Mouse (Mus musculus) bone marrow, adult 2 months (tissue): ENCODE results near the gene Akt1.

ENCODE experiments used
- CTCF ChIP-seq: fragments of 200-500 bp; IDR thresholded peaks from 2 replicates; pipeline ENCODE4 v1.5.1; 2011; ENCODE audit warnings: low read length, control low read depth; ENCODE audit not compliant: control insufficient read depth, insufficient read depth
- POLR2A ChIP-seq: fragments of 200-500 bp; IDR thresholded peaks from 2 replicates; pipeline ENCODE4 v1.6.1; 2011; ENCODE audit warnings: low read depth, mild to moderate bottlenecking, control low read depth, low read length, borderline replicate concordance; ENCODE audit not compliant: control insufficient read depth

GRCm38 (mm10) chr12:112683351-112683750 lies 8.7 kb upstream of the Akt1 start:
- no peak for TF ChIP-seq POLR2A
- no peak for TF ChIP-seq CTCF
